Mouse (Mus musculus) left cerebral cortex, adult 9 months (tissue): ENCODE data around the gene Tmcc2.

Experiments used
- DNase-seq, 2 experiments: peaks; one replicate each; pipeline ENCODE4 v3.0.0; 2022; ENCODE audit warnings: low spot score in 2 of 2

The Tmcc2 gene

DNA sequence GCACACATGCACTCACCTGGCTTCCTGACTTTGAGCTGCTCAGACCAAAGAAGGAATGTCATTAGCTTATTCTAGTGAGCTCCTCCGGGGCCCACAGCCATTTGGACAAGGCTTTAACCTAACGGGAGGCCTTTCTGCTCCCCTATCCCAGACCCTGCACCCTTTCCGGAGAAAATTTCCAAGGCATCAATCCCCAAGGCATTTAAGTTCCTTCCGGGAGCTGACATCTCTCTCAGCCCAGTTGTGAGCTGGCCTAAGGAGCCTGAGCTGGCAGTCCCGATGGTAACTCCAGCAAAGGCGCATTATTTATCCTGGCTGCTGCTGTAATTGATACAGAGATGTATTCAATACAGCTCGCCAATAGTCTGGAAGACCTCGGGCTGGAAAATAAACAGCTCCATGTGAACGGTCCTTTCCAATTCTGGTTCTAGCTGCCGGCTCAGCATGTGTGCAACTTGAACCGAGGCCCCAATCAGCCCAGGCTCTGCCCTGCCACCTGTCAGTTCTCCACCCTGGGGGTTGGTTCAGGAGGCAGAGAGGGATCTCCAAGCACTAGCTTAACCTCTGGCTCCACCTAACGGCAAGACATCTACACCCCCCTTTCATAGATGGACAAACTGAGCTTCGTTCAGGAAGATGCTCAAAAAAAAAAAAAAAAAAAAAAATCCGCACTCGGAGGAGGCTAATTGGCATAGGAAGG is 1.0 kb downstream of the Tmcc2 start:
- peak in 1 of 2 experiments; percentile 80 for DNase-seq

GRCm38 (mm10) chr1:132388813-132389803 is 2.0 kb downstream of the Tmcc2 start:
- DNase-seq: no peak

GRCm38 (mm10) chr1:132387943-132388342 is 3.1 kb downstream of the Tmcc2 start:
- DNase-seq: no peak

GRCm38 (mm10) chr1:132386266-132386665 is 4.8 kb downstream of the Tmcc2 start:
- peak in 1 of 2 experiments; percentile 64 for DNase-seq

DNA sequence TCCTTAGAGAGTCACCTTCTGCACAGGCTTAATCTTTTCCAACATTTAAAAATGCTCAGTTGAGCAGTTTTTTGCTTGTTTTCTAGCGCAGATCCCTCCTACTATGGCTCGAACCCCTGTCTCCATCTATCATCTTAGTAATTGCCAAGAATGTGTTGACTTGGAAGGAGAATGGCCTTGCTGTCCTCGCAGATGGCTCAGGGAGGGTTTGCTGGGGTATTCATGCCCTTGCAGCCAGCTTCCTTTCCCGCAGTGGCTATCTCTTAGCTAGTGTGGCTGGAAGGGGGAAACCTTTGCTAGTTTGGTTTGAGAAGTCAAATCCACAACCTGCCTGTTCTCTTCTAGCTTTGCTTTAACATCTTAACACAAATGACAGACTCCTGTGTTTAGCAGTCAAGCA is 5.4 kb downstream of the Tmcc2 start:
- DNase-seq: peak in 1 of 2 experiments; percentile 3

- peak in 1 of 2 experiments; percentile 2 for DNase-seq
Observed at GRCm38 (mm10) chr1:132385266-132385665, 5.8 kb downstream of the Tmcc2 start.

GRCm38 (mm10) chr1:132384001-132384554 is 7.0 kb downstream of the Tmcc2 start:
- peak in 1 of 2 experiments; percentile 65 for DNase-seq

- DNase-seq: no peak
Observed at GRCm38 (mm10) chr1:132381929-132382328, 9.2 kb downstream of the Tmcc2 start.

DNA sequence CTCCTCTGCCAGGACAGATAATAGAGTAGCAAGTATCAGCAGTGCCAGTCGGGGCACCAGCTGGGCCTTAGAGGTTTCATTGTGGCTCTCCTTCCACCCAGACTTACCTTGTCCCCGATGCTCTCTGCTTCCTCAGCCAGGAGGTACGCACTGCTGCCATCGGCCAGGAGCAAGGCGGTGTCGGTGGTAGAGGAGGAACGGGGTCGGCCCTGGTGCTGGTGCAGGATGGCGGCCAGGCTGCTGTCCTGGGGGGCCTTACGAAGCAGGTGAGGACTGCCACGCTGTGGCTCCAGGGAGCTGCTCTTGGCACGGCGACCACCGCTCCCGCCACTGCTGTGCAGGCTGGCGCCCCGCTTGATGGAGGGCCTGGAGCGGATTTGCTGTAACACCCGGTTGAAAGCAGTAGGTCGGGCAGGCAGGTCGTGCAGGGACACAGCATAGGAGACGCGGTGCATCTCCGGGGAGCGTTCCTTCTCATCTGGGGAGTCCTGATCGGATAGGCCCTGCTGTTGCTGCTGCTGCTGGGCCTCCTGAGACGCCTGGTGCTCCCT is 10.5 kb downstream of the Tmcc2 start:
- no peak for DNase-seq

DNA sequence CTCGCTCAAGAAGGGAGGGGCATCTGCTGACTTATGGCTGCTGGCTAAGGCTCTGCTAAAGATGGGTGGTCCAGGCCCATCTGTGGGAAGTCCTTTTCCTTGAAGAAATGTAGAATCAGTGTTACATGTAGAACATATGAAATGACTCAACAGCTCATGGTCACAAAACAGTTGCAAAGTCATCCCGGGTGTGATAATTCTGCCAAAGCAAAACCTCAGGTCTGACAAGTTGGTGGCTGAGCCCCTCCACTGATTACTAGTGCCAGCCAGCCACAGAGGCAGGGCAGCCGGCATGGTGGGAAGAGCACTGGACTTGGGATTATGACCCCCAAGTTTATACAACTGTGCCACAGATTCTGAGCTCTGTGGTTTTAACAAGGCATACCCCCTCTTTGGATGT is 13.3 kb downstream of the Tmcc2 start:
- DNase-seq: no peak

DNA sequence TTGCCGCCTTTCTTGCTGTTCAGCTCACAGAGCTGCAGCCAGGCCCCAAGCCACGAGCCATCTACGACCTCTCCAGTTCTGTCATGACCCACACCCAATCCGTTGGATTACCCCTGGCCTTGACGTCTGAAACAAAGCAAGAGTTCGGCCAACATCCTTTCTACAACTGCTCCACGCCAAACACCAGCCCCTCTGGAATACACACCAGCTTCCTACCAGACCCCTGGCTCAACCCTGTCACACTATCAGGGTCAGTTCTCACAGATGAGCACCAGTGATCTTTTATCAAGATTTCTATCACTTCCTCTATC is 14.1 kb downstream of the Tmcc2 start:
- no peak for DNase-seq

DNA sequence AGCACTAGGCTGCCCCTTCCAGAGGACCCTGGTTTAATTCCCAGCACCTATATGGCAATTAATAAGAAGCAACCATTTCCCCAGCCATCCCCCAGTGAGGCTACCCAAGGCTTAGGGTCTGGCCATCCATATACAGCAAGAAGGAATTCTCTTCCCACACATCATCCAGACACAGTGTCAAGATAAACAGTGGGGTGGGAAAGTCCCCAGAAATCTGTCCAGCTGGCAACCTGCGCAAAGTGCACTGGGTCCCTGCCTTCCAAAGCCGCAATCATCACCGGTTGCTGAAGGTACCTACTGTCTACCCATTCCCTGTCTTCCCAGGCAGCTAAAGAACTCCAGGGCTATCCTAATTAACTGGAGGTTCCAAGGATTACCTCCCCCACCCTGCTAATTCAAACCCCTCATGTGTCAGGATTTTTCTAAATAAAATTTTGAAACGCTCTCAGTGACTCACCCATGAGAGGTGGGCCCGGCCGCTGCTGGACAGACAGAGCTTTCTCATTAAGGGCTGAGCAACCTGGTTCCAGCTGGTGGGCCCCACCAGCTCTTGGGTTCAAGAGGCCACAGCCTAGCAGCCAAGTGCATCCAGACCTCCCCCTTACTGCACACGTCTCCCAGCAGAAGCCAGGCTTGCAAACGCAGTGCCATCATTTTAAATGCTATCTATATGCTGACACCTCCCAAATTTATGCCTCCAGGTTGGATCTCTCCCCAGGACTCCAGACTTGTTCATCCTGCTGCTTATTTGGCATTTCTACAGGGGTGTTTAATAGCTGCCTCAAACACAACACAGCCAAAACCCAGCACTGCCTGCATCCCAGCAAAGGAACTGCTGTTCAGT is 14.6 kb downstream of the Tmcc2 start:
- no peak for DNase-seq

DNA sequence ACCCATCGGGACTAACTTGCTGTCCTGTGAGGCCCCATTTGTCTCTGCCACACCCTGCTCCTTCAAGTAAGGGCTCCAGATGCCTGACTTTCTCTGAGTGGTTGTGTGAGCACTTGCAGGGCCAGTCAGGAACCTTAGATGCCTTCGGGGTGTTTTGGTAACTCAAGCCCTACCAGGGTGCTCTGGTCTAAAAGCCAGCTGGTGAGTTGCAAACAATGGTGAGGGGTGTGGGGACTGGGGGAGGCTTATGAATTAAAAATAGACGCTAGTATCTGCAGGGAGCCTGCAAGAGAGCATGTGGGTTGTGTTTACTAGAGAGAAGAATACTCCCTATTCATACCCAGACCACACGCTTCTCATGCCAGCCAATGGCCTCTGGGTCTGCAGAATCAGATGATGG is 15.8 kb downstream of the Tmcc2 start:
- DNase-seq: peak; percentile 62 to 67

GRCm38 (mm10) chr1:132374873-132375244 is 16.2 kb downstream of the Tmcc2 start:
- no peak for DNase-seq

GRCm38 (mm10) chr1:132374140-132374872 is 16.8 kb downstream of the Tmcc2 start:
- no peak for DNase-seq

- DNase-seq: no peak
Observed at GRCm38 (mm10) chr1:132372896-132373534, 18.1 kb downstream of the Tmcc2 start.

DNA sequence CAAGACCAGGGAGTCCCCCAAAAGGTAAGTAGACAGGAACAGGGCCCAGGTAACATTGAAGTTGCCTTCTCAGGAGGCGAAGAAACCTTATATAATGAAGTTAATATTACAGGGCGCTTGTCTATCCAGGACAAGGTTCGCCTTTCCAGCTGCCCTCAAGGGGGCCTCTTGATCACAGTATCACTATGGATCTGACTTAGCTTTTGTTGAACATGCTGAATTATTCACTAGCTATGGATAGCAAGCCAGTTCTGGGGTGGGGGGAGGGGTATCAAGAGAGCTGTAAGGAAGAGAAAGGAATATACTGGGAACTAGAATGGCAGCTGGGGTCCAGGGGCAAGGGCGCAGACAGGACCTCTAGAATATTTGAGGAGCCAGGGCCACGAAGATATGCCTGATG is 18.7 kb downstream of the Tmcc2 start:
- DNase-seq: no peak

DNA sequence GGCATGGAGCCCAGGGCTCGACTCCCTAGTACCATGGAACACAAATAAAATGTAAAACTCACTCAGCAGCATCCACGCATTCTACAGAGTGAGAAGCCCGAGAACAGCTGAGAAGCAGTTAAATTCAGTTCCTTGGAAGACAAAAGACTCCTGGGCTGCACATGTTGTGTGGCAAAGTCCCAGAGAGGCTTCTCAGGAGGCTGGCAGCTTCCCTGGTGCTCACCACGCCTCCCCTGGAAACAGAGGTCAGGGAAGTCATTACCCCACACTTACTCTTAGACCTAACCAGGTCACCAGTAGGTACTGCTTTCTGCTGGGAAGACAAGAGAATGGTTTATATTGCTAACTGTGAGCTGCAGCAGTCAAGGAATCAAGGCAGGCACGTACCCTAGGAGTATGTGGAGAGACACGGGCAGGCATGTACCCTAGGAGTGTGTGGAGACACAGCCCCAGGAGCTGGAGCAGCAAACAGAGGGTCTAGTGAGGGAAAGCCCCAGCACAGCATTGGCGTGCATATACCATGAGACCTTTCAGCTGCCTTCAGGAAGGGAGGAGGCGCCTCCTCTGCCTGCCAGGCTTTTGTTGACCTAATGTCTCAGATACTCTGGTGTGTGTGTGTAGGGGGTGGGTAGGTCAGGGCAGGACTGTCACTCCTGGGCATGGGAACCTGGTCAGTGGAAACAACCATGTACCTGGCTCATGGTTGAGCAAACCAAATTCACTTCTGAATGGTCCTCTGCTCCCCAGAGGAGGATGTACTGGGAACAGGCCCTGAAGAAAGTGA is 19.6 kb downstream of the Tmcc2 start:
- DNase-seq: no peak

DNA sequence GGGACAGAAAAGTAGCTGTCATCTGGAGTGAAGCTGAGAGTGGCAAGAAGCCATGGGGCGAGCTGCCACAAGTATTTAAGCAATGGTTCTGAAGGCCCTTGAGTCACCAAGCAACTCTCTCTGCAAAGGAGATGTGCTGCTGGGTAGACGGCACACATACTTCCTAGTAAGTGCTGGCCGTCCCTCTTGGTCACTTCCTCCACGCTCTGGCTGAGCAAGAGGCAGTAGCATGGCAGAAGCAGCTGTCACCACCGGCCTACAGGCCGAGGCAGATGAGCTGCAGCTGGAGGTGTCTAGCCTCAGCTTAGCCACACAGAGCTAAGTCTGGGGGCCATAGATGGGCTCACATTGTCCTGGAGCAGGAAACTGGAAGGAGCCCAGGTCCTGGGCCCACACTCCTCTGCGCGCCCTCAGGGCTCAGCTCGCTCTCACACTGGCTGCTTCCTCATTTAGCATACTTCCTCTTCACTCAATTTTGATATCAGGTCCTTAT is 20.4 kb downstream of the Tmcc2 start:
- no peak for DNase-seq
